Mouse (Mus musculus) ES-Bruce4 (cell line): Measurements from ENCODE around the gene Sbf2. TPM values are rescaled to one million over a fixed set of nuclear protein-coding genes. Genes with fewer than 3 reads are reported as not detected.

Experiments used
- H3K27ac ChIP-seq: 2 replicates; pipeline ENCODE4 v1.5.1; 2012; ENCODE audit warnings: low read length, inconsistent platforms; ENCODE audit not compliant: insufficient read depth
- H3K27me3 ChIP-seq: 2 replicates; pipeline ENCODE4 v1.6.1; 2012; ENCODE audit warnings: mild to moderate bottlenecking, low read length, inconsistent platforms; ENCODE audit not compliant: control insufficient read depth, poor library complexity, insufficient read depth, severe bottlenecking
- H3K36me3 ChIP-seq: 2 replicates; pipeline ENCODE4 v1.6.1; 2012; ENCODE audit warnings: inconsistent platforms, mild to moderate bottlenecking, low read length, moderate library complexity; ENCODE audit not compliant: control insufficient read depth, poor library complexity, insufficient read depth, severe bottlenecking
- H3K4me1 ChIP-seq: one replicate; pipeline ENCODE4 v1.8.1; 2011; ENCODE audit warnings: low read length; ENCODE audit not compliant: control insufficient read depth, insufficient read depth
- H3K4me3 ChIP-seq: 2 replicates; pipeline ENCODE4 v1.5.1; 2011; ENCODE audit warnings: low read depth, mild to moderate bottlenecking, low read length
- H3K9ac ChIP-seq: 2 replicates; pipeline ENCODE4 v1.6.1; 2012; ENCODE audit warnings: low read depth, mild to moderate bottlenecking, inconsistent platforms; ENCODE audit not compliant: poor library complexity, severe bottlenecking
- H3K9me3 ChIP-seq: replicated peaks from 2 replicates; pipeline ENCODE4 v1.6.1; 2012; ENCODE audit warnings: mild to moderate bottlenecking, low read length, inconsistent platforms; ENCODE audit not compliant: control insufficient read depth, poor library complexity, insufficient read depth, severe bottlenecking
- CTCF ChIP-seq: IDR thresholded peaks from one replicate; pipeline ENCODE4 v1.8.1; 2011; ENCODE audit warnings: low read depth, low read length
- EP300 ChIP-seq: IDR thresholded peaks from 2 replicates; pipeline ENCODE4 v1.6.1; 2011; ENCODE audit warnings: low read depth, low read length; ENCODE audit not compliant: insufficient read depth
- POLR2A ChIP-seq: IDR thresholded peaks from one replicate; pipeline ENCODE4 v1.8.1; 2011; ENCODE audit warnings: low read length; ENCODE audit not compliant: insufficient read depth
- polyA plus RNA-seq: library from polyadenylated mRNA; stranded (reverse); fragments of >200 nt; gene quantifications from 2 replicates; pipeline ENCODE4 v1.2.4, GENCODE M21; 2011; ENCODE audit warnings: low read depth; ENCODE audit not compliant: missing spikeins, insufficient read depth, insufficient read length

Gene Sbf2
- polyA plus RNA-seq, 1 experiment, result 65.5 TPM

DNA sequence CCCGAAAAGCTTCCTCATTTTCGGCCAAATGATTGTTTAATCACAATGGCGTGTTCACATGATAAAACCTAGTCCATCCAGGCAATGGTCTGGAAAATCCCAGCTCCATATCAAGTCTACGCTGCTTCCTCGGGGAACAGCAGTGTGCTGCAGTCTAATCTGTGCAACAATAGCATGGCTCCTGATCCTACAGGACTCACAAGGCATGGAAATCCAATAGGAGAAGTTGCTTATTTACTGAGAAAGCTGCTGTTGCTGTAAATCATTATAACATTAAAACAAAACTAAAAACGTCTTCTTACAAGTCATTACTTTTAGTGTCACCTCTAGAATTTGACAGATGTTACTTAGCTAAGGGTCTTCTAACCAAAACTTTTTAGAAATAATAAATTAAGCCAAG lies 143.7 kb downstream of the Sbf2 start:
- no peak overlapping the region for H3K27ac ChIP-seq
- H3K9me3 ChIP-seq, result no peaks in the 10 kb centered on the region
- TF ChIP-seq POLR2A, result no peak
- no peak for TF ChIP-seq CTCF
- TF ChIP-seq EP300, result no peak
- no peak overlapping the region for H3K4me3 ChIP-seq
- no peaks in the 10 kb centered on the region for H3K4me1 ChIP-seq
- H3K9ac ChIP-seq, result no peak overlapping the region
- H3K36me3 ChIP-seq, result no peaks in the 10 kb centered on the region
- H3K27me3 ChIP-seq, result no peaks in the 10 kb centered on the region

- H3K36me3 ChIP-seq, result no peaks in the 10 kb centered on the region; the same call in 1 of the 2 replicates
- no peaks in the 10 kb centered on the region for H3K9me3 ChIP-seq
- H3K9ac ChIP-seq, result no peak overlapping the region
- TF ChIP-seq CTCF, result no peak
- no peak for TF ChIP-seq EP300
- TF ChIP-seq POLR2A, result no peak
- H3K4me3 ChIP-seq, result no peak overlapping the region
- no peaks in the 10 kb centered on the region for H3K27me3 ChIP-seq
- H3K27ac ChIP-seq, result no peak overlapping the region
- H3K4me1 ChIP-seq, result no peaks in the 10 kb centered on the region
Measured at GRCm38 (mm10) chr7:110463471-110463870, 151.3 kb downstream of the Sbf2 start.

DNA sequence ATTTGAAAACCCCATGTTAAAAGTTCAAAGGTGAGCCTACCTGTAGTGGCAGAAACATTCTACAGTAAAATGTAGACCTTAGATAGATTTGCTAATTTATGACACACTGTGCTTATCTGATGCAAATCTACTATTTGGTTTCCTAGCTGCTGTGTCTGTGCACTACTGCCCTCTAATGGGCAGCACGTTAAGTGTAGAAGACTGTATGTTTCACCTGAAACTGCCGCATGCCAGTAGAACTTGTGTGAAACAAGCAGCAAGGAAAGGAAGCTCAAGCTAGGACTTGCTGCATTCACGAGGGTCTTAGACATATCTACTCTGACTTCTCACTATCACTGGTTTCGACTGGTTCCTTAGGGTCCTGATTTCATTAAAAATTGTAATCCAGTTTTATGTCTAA lies 182.4 kb downstream of the Sbf2 start:
- Histone ChIP-seq H3K36me3 (no peaks in the 10 kb centered on the region), H3K4me3 (no peak overlapping the region), H3K9ac (no peak overlapping the region), H3K9me3 (no peaks in the 10 kb centered on the region), H3K27me3 (no peaks in the 10 kb centered on the region), H3K27ac (no peak overlapping the region), H3K4me1 (no peaks in the 10 kb centered on the region)
- TF ChIP-seq CTCF (peak; percentile 0), EP300 (no peak)

DNA sequence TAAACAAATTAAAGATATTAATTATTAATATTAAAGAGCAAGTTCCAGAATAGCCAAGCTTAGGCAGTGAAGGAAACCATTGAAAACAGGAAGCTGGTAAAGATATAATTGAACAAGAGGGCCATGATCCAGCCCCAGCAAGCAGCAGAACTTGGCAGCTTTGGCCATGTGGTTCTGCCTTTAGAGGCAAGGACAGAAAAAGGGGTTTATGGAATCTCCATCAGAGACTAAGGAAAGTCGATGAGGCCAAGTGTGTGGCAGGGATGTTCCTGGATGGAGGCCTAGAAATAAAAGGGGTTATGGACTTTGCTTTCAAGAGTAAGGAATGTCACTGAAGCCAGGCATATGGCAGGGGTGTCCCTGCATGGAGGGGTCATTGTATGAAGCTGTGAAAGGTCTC lies 198.4 kb downstream of the Sbf2 start:
- Histone ChIP-seq H3K4me1 (peaks cover 2% of the 10 kb centered on the region), H3K4me3 (no peak overlapping the region), H3K9me3 (no peaks in the 10 kb centered on the region), H3K36me3 (no peaks in the 10 kb centered on the region), H3K9ac (no peak overlapping the region), H3K27ac (no peak overlapping the region), H3K27me3 (no peaks in the 10 kb centered on the region; the same call in 1 of the 2 replicates)
- no peak for TF ChIP-seq EP300
- TF ChIP-seq CTCF, result no peak
- no peak for TF ChIP-seq POLR2A

DNA sequence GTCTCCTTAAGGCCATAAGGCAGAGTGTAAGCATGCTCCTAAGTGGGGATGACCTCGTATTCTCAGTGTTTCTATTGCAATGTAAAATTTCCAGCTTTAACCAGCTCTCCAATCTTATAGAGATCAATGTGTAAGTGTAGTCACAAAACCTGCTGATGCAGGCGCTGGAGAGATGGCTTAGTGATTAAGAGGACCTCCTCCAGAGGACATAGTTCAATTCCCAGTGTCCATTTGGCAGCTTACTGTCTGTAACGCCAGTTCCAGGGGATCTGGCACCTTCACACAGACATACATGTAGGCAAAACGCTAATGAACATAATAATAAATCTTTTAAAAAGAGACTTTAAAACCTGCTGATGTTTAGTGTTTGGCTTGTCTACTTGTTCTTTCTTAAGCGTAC lies 200.4 kb downstream of the Sbf2 start:
- Histone ChIP-seq H3K36me3 (no peaks in the 10 kb centered on the region), H3K9me3 (no peaks in the 10 kb centered on the region), H3K27ac (no peak overlapping the region), H3K4me1 (peaks cover 2% of the 10 kb centered on the region), H3K27me3 (no peaks in the 10 kb centered on the region; the same call in 1 of the 2 replicates), H3K9ac (no peak overlapping the region), H3K4me3 (no peak overlapping the region)
- TF ChIP-seq EP300 (no peak), CTCF (no peak), POLR2A (no peak)

GRCm38 (mm10) chr7:110402092-110402491 lies 212.6 kb downstream of the Sbf2 start:
- no peak overlapping the region for H3K27ac ChIP-seq
- no peaks in the 10 kb centered on the region for H3K27me3 ChIP-seq
- TF ChIP-seq CTCF (no peak), POLR2A (no peak), EP300 (no peak)
- no peaks in the 10 kb centered on the region for H3K4me1 ChIP-seq
- no peaks in the 10 kb centered on the region for H3K9me3 ChIP-seq
- no peaks in the 10 kb centered on the region for H3K36me3 ChIP-seq
- no peak overlapping the region for H3K9ac ChIP-seq
- H3K4me3 ChIP-seq, result no peak overlapping the region
